Mouse (Mus musculus) E14TG2a.4 (cell line): Measurements from ENCODE around the gene Serinc5.

ENCODE experiments used
- CTCF ChIP-seq: conservative IDR thresholded peaks from 2 replicates; pipeline ENCODE4 v1.5.1; 2014; ENCODE audit warnings: low read length
- NANOG ChIP-seq: IDR thresholded peaks from 2 replicates; pipeline ENCODE4 v1.6.1; 2014; ENCODE audit warnings: borderline replicate concordance, low read length, mixed read lengths
- POU5F1 ChIP-seq: IDR thresholded peaks from 2 replicates; pipeline ENCODE4 v1.6.1; 2014; ENCODE audit warnings: low read length, borderline replicate concordance

- TF ChIP-seq CTCF (no peak), NANOG (no peak), POU5F1 (no peak)
Observed at GRCm38 (mm10) chr13:92710361-92710760, 99.5 kb downstream of the Serinc5 start.
